Mouse (Mus musculus) mouse embryonic stem cell (cell line): ENCODE measurements around the gene Il21r.

Experiments used
- in situ Hi-C, 2 experiments: fragments of 300-500 bp; cut with MboI; formaldehyde crosslinking; loops; 1 replicate in 1 of 2; 3 replicates in 1 of 2; pipeline ENCODE4 v1.14.3; 2019 to 2020; ENCODE audit warnings: low sequenced_read_pairs in 2 of 2, low pct_unique_long_range_greater_than_20kb in 1 of 2, mixed read lengths in 1 of 2; ENCODE audit not compliant: unreplicated experiment in 1 of 2

Il21r gene

DNA sequence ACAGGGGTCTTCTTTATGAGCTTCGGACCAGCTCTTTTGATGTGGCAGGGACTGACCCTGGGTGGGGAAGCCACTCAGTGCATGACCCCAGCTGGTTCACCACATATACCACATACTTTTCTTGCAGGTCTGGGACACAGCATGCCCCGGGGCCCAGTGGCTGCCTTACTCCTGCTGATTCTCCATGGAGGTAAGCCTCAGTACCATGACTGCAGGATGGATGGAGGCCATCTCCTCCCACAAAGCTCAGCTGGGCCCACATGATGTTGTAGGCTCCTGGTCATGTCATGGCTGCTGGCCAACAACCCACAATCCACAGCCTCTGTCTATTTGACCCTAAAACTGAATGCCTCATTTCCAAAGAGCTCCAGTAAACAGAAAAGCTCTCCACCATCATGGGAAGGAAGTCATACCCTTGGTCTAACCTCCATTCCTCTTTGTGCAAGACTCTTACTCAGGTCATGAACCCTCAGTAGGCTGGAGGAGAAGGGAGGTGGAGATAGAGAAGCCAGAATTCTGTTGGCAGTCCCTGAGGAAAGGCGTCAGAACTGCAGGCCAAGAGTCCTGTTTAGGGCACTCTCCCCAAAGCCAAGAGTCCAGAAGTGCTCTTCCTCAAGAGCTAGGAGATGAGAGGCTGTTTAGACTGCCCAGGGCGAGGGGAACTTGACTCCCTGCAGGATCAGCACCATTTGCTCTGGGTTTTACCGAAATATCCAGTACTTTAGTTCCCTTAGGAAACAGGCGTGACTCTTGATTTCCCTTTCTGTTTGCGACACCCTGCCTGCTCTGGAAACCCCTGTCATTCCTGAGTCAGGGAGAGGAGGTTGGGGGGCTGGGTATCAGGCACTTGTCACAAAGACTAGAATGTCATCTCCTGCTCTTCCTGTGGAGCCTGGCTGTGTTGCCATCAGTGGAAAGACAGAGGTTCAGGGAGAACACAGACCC, 19.8 kb downstream of the Il21r start:
- in situ Hi-C loops = no loop called here

DNA sequence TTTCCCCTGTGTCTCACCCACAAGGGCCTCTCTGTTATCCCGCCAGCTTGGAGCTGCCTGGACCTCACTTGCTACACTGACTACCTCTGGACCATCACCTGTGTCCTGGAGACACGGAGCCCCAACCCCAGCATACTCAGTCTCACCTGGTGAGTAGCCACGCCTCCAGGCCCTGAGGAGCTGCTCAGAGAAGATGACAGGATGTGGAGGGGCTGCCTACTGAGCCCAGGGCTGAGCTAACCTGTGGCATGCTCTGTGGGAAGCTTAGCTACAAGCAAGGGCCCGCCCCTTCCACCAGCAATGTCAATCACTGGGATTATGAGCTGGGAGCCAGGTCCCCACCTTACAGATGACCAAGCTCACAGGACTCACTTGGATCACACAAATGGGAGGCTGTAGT, 22.0 kb downstream of the Il21r start:
- in situ Hi-C loops = no loop called here

DNA sequence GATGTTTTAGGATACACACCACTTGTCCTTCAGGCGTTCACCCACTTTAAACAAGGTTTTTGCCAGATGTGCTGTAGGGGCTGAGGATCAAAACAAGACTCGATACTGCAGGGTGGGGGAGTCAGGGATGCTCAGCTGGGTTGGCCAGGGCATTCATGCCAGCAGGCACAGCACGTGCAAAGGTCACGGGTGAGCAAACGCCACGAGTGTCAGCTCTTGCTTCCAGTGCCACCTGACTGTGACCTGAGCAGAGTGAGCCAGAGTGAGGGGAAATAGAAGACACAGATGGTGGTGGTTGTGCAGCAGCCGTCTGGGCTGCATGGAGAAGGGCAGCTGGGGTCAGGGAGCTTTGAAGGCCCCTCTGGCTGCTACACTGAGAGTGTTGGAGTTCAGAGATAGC, 22.6 kb downstream of the Il21r start:
- in situ Hi-C loops = no loop called here

DNA sequence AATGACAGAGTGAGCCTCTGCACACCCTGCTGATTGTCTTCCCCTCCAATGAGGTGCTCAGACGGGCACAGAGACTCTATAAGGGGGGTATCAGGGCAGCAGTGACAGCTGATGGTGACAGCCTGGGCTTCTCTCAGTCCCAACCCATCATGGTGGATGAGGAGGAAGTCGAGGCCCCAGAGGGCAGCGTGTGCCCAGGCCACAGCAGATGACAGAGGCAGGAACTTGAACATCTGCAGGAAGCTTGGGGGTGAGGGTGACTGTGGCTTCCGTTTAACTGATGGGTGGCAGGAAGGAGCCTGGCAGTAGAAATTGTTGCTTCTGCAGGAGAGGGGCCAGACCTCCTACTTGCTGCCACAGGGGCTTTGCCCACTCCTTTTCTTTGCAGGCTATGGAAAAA, 27.1 kb downstream of the Il21r start:
- in situ Hi-C loops = no loop called here

DNA sequence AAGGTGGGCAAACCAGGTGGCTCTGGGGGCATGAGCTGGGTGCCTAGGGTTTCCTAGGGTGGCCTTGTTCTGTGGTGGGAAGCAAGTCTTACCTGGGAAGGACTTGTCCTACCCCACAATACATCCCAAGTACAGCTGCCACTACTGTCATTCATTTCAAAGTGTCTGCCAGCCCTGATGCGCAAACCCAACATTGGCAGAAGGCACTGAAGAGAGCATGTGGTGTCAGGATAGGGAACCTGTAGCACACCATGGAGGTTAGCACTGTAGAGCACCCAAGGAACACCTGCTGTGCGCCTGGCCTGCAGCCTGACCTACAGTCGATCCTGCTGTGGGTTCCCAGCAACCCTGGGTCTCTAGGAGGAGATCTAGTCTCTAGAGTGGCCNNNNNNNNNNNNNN, 27.8 kb downstream of the Il21r start:
- in situ Hi-C loops = no loop called here

DNA sequence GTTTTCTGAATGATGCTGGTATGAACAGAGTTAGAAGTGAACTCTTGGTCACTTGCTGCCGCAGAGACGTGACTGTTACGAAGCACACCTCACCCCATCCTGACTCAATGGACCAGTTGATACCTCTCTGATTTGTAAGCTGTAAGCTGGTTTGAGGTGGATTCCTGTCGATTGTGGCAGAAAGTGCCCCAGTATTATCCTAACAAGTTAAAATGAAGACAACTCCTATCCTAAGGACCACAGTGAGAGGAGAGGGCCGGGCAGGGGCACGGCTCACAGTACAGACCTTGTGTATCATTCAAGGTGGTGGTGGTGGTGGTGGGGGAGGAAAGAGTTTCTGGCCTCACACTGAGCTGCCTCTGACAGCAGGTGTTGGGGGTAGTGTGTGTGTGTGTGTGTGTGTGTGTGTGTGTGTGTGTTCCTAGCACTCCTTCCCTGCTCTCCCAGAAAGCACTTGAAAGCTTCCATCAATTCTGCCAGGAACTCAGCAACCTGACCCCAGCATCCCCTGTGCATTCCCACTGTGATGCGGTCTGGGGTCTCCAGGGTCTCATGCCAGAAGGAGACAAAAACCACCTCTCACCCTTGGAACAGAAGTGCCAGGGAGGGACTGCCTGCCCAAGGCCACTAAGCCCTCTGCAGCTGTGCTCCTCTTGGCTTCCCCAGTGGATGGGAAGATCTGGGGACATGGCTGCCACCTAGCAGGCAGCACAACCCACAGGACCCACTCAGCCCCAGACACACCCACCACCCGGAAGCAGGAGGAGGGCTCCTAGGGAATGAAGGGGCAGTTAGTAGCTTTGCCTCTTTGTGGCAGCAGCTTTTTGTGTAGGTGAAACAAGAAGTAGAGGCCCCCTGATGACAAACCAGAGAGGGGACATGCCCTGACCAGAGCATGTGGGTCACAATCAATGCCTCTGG, 34.3 kb downstream of the Il21r start:
- in situ Hi-C loops = no loop called here

DNA sequence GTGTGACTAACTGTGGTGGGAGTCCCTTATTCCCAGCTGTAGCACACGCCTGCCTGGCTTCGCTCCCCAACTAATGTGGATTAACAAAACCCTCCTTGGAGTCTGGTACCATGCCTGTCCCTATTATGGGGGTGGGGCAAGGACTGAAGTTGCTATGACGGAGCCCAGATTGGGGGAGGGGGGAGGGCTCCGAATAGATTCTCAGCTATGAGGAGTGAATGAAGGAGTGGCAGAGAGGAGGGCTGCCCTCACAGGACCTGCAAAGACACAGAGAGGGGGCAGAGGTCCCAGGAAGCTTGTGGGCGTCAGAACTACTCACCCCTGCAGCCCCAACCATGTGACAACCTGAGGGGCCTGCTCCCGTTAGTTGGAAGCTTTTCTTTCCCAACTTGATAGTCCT, 35.1 kb downstream of the Il21r start:
- in situ Hi-C loops = no loop called here

DNA sequence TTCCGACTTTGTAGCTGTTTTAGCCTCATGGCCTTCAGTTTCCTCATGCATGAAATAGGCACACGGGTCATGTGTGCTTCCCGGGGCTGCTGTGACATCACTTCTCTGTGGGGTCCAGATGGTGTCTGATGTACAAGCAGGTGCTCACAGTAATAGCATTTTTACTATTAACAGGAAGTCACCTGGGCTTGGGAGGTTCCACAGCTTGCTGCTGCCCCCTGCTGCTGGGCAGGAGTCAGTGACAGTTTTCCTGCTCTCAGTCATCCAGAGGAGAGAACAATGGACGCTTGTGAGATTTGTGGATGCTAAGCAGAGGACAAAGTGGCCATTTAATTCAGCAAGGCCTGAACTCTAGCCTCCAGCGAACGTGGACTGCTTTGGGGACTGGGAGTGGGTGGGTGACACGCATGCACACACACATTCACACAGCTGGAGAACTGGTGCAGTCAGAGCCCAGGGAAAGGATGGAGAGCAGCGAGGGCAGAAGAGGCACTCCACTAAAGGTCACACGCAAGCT, 35.7 kb downstream of the Il21r start:
- in situ Hi-C loops = no loop called here

DNA sequence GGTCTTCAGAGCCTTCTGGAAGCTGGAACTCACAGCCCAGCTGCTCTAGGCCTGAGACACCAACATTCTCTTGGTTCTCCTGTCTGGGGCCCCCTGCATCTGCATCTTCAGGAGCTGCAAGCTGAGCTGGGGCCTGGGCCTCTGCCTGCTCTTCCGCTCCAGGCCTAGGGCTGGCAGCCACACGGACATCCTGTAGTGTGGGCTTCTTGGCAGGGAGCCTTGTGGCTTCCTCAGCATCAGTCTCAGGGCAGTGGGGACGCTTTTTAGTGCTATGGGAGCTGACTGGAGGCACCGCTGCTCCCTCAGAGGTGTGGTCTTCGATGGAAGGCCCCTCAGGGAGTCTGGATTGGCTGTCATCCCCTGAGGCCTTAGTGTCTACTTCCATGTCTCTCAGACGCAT, 40.7 kb downstream of the Il21r start:
- in situ Hi-C loops = no loop called here

DNA sequence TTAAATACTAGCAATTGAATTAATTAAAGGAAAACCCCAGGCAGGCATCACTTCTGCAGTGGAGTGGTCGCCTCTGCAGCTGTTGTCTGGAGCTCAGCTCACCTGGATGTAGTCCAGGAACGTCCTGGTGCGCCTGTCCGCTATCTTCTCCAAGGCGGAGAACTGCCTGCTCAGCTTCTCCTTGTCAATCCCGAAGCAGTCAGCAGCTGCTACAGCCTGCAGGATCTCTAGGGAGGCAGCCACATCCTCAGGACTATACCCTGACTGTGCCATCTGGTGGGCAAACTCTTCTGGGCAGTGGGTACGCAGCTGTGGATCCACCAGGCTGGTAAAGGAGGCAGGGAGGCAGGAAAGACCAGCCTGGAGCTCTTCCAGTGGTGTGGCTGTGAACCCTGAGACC, 42.2 kb downstream of the Il21r start:
- in situ Hi-C loops = no loop called here

DNA sequence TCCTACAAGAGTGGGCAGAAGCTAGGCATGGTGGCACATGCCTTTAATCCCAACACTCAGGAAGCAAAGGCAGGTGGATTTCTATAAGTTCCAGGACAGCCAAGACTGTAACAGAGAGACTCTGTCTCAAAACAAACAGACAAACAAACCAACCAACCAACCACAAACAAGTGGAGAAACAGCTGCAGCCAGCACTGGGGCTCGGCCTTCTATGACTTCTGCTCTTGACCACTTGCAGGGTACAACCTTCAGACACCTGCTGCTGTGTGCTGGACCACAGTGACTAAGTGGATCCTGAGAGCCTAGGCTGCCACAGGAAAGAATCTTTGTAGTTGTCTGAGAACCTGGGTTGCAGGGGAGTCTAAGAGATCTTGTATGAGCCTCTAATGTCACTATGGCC, 45.8 kb downstream of the Il21r start:
- in situ Hi-C loops = no loop called here

DNA sequence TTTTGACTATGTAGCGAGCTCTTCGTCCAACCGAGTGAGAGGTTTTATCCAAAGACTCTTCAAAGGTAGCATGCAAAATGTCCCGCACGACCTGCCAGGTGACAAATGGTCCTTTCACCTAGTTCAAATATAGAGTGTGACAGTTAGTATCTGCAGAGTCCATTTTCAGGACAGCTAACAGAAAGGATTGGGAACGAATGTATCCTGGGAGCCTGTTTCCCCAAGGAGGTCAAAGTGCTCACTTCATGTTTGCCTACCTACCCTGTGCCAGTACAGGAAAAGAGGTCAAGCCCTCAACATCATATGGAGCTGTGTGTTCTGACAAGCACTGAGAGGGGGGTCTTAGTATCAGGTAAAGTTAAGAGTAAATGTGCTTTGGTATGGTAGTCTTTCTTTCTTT, 54.3 kb downstream of the Il21r start:
- in situ Hi-C loops = no loop called here

DNA sequence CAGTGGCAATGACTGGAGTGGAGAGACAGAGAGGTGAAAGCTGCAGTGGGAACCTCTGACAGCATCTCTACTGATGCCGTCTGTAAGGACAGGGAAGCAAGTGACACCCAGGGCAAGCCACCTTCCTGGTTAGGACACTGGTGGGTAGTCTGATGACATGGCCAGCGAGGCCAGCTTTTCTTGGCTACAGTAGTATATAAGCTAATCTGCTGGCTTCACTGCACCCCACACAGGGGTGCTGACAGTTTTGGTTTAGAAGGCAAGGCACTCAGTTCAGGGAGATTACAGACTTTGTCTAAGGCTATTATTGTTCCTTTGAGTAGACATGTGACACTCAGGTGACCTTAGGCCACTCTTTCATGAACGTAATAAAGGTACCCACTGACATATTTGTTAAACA, 60.4 kb downstream of the Il21r start:
- in situ Hi-C loops = no loop called here

DNA sequence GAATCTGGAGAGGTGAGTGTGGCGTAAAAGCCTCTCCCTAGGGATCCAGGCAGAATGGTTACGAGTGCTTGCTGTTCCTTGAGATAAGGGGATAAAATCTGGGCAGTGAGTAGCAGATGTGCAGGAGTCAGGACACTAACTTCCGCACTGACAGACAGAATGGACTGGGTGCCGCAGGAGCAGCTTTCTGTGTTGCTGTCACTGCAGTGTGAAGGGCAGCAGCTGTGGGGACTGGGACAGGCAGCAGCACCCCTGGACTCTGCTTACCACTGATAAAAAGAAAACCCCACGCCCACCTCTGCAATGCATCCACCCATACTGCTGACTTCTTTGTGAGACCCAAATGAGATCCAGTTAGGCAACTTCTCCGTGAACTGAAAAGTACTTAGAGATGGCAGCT, 67.6 kb downstream of the Il21r start:
- in situ Hi-C loops = no loop called here

DNA sequence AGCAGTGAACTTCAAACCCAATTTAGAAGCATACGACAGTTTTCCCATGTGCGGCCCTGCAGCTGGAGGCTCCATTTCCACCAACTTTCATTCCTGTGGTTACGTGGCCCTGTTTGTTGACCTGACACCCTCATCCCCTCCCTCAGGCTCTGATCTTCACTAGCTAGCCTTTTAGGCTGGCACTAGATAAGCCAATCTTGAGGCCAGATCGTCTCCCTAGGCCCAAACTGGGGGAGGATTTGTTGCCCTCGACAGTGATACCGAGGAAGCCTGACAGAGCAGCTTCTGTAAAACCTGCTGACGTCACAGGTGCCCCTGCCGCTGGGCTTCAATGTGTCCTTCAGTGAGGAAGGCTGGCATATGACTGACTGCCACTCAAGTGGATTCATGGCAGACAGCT, 68.2 kb downstream of the Il21r start:
- in situ Hi-C loops = no loop called here

DNA sequence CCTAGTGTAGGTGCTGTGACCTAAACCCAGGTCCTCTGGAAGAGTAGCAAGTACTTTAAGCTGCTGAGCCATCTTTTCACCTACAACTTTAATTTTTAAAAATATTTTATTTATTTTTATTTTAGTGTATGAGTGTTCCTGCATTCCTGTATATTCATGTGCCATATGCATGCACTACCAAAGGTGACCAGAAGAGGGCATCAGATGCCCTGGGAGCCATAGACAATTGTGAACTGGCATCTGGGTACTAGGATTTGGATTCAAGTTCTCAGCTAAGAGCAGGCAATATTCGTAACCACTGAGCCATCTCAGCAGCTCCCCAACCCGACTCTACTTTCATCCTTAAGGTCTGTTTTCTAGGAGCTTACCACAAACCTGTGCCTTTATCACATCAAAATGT, 71.7 kb downstream of the Il21r start:
- in situ Hi-C loops = no loop called here

DNA sequence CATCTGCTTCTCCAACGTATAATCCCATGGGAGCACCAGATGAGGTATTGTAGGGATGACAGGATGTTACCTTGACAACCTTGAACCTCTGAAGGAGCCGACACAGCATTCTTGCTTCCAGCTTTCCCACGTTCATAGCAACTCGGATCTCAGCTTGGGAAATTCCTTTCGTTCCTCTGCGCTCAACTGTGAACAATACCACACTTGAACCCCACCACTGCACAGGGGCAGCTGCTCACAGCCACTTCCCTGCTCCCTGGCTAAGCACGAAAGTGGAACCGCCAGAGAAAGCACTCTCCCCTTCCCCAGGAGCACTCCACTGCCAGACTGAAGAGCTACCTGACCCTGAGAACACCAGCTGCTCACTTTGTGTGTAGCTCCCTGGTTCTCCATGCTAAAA, 75.5 kb downstream of the Il21r start:
- in situ Hi-C loops = no loop called here

DNA sequence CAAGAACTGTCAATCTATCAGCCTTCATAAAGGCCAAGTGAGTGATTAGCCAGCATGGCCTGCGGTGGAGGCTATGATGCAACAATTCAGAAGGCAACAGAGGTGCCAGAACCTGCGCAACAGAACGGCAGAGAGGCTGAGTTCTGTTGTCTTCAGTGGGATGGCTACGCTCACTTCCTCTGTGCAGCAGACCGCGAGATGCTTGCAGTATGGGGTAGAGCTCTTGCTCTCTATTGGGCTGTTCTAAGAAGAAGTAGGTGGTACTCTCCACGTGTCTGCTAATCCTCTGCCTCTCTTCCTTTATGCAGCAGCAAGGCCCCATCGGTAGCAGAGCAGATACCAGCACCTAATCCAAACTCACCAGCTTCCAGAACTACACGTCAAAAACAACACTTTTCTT, 76.7 kb downstream of the Il21r start:
- in situ Hi-C loops = no loop called here
